Mouse (Mus musculus): ENCODE data around the gene Olfr1417. TPM values are rescaled to one million over a fixed set of nuclear protein-coding genes. Genes with fewer than 3 reads are reported as not detected.

Olfr1417 gene
- total RNA-seq, 2 experiments from 2014 or later: not detected

DNA sequence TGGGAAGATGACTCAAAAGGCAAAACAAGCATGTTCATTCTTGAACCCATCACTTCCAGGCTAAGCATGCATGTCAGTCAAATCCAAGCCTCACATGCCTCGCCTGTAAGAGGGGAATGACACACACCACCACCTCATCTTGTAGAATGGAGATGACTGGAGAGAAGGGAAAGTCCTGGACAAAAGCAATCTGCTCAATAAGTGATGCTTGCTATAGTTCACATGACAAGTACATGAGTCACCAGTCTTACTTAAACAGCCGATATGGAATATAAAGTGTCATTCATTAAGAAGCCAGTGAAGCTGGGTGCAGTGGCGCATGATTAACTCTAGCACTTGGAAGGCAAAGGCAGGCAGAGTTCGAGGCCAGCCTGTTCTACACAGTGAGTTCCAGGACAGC is 25.9 kb downstream of the Olfr1417 start:
- no peak for DNase-seq (ENCODE audit: low spot score in 2 of 2)
- intact Hi-C loops (cut with DNase I): no loop called here

- intact Hi-C loops (cut with DNase I): no loop called here
- DNase-seq (ENCODE audit: low spot score in 2 of 2): no peak
Measured at GRCm38 (mm10) chr19:11811688-11812365, 27.2 kb downstream of the Olfr1417 start.

- intact Hi-C loops (cut with DNase I): no loop called here
Measured at GRCm38 (mm10) chr19:11810856-11811255, 28.2 kb downstream of the Olfr1417 start.

DNA sequence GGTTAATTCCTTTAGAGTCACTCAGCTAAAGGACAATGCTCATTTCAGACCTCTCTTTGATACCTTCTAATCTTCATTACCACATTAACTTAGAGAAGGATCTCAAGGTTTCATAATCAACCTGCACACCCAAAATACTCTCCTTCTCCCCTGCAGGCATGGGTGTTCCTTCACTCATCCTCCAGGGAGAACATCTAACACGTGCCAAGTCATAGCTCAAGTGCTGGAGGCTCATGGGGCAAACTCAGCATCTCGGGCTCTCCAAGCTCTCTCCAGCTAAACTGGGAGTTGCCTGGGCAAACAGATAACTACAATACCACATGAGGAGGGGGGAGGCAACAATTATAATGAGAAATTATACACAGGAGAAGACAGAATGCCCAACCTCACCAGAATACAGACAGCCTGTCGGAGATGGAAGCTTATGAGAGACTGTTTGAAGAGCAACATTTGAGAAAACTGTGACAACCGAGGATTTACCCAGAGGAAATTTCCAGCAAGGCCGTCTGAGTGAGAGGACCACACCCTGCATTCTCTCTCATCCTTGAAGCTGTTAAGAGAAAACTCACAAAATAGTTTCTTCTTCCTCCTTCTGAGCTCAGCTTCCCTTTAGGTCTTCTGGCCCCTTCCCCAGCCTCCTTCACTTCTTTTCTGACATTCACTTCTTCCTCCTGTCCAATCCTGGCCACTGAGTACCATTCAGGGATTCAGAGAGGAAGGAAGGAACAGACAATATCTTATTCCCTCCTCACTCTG is 28.8 kb downstream of the Olfr1417 start:
- intact Hi-C loops (cut with DNase I): no loop called here
- no peak for DNase-seq (ENCODE audit: low spot score in 2 of 2)

More at GRCm38 (mm10) chr19:11810856-11811255, 28.2 kb downstream of the Olfr1417 start:
- DNase-seq (ENCODE audit: low spot score in 2 of 2): no peak

DNA sequence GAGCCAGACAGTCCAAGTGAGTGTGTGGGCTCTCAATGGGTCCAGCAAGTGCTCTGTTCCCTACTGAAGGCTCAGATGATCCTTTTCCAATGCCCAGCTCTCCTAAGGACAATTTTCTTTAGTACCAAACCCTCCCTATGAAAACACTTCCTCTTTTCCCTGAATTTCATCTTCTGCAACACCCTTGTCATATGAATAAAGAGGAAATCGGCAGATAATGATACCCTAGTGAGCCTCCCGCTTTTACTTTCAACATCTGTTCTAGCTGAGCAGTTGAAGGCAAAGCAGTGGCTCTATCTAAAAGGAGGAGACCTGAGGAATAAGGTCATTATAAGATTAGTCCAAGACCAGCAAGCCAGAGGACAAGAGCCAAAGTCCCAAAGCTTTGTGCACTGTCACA is 30.6 kb downstream of the Olfr1417 start:
- intact Hi-C loops (cut with DNase I): no loop called here

DNA sequence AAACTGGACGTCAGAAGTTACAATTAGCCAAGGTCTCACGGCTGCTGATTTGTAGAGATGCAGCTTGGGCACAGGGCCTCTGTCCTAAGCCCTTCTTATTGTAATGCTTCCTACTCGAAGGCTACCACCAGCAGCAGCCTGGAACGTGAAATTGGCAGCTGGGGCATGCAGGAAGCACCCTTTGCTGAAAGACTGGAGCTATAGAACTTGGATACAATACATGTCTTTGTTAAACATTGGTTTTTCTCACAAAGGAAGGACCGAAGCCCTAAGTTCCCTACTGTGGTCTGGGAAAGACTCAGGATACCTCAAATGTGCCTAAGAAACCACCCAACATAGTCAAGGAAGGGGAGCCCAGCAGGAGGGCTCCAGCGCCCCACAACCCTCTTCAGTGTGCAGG is 31.2 kb downstream of the Olfr1417 start:
- intact Hi-C loops (cut with DNase I): no loop called here
- no peak for DNase-seq (ENCODE audit: low spot score in 2 of 2)

More for the DNA sequence above, 30.6 kb downstream of the Olfr1417 start:
- no peak for DNase-seq (ENCODE audit: low spot score in 2 of 2)

- intact Hi-C loops (cut with DNase I): no loop called here
Measured at GRCm38 (mm10) chr19:11807251-11807650, 31.8 kb downstream of the Olfr1417 start.

DNA sequence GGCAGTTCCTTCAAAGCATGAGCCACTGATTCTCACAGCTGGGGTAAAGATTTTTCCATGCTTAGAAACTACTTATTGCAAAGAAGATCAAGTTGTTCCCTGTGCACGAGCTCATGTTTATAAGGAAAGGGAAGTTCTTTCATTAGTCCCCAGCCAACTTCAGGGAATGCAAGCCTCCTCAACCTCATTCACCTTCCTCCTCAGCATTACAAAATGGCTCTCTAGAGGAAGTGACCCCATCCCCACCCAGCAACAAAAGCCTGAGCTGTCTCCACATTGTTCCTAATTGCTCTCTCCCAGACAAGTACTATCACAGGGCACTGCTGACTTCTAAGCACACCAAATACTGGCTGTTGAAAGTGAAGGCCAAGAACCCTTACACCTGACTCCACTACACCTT is 34.6 kb downstream of the Olfr1417 start:
- intact Hi-C loops (cut with DNase I): no loop called here
- DNase-seq (ENCODE audit: low spot score in 2 of 2): no peak

More at GRCm38 (mm10) chr19:11807251-11807650, 31.8 kb downstream of the Olfr1417 start:
- no peak for DNase-seq (ENCODE audit: low spot score in 2 of 2)

- DNase-seq (ENCODE audit: low spot score in 2 of 2): no peak
- intact Hi-C loops (cut with DNase I): no loop called here
Measured at GRCm38 (mm10) chr19:11800531-11801315, 38.3 kb downstream of the Olfr1417 start.

DNA sequence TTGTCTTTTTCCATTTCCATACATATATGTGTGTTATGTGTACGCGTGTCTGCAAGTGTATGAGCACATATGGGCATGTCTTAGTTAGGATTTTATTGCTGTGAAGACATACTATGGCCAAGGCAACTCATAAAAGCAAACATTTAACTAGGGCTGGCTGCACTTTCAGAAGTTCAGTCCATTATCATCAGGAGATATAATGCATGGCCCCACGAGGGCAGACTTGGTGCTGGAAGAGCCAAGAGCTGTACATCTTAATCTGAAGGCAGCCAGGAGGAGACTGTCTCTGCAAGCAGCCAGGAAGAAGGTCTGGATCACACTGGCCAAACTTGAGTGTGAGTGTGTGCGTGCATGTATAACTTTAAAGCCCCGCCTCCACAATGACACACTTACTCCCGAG is 44.6 kb downstream of the Olfr1417 start:
- no peak for DNase-seq (ENCODE audit: low spot score in 2 of 2)
- intact Hi-C loops (cut with DNase I): no loop called here

- DNase-seq (ENCODE audit: low spot score in 2 of 2): no peak
- intact Hi-C loops (cut with DNase I): no loop called here
Measured at GRCm38 (mm10) chr19:11793741-11794359, 45.2 kb downstream of the Olfr1417 start.

DNA sequence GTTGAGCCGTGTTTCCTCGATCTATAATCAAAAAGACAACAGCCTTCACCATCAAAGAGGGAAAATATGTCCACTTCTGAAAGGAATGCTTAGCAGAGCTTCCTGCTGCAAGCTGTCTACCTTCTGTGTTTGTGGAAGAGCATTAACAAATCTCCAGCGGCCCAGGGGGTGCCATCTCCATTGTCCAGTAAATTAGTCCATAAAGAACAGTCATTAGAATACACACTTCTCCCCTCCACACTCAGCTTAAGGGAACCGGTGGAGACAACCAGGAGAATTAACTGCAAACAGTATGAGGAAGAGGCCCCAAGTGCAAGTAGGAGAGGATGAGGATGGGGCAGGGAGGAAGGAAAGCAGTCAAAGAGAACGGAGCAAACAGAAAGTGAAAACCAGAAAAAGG is 47.2 kb downstream of the Olfr1417 start:
- intact Hi-C loops (cut with DNase I): no loop called here
- no peak for DNase-seq (ENCODE audit: low spot score in 2 of 2)

DNA sequence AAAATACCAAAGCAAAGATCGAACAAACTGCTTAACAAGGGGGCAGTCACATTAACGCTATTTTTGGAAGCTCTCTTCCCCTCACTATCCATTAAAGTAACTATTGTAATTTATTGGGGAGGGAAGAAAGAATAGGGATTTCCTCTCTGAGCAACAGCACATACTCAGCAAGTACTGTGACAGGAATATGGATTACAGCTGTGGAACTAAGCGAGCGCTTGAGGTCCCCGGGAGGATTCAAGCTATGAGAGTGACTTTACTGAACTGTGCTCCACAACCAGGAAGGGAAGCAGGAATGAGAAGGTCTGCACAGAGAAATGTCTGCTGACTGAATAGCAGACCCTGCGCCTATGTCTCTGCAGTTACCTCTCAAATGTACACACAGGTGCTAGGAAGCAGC is 50.1 kb downstream of the Olfr1417 start:
- intact Hi-C loops (cut with DNase I): no loop called here
- DNase-seq (ENCODE audit: low spot score in 2 of 2): no peak

GRCm38 (mm10) chr19:11787826-11788225 is 51.2 kb downstream of the Olfr1417 start:
- intact Hi-C loops (cut with DNase I): no loop called here
- DNase-seq (ENCODE audit: low spot score in 2 of 2): no peak

DNA sequence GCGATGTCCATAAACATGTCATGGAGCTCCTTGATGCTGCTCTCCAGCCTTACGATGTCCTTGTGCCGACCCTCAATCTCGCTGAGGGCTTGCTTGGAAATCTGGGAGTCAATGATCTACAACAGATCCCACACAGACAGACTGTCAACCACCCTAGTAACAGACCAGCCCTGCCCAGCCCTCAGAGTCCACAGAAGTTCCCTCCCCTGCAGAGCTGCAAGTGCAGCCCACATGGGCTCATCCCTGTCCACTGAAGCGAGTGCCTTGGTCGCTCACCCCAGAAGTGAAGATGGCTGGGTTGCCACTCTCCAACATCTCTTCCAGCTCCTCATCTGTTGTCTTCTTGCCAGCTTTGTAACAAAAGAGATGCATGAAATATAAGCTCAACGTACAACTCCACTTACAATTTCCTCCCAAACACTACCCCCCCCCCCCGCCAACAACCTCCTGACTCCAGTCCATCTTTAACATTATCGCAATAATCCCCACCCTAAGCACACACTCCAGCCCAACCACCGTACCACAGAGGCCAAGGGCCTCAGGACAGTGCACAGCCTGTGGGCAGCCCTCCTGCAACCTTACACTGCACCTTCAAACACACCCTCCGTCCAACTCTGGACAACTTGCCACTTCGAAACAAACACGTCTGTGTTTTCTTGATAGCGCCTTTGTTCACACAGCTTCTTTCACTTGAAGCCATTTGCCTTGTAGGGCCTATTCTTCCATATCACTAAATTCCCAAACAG is 53.4 kb downstream of the Olfr1417 start:
- DNase-seq (ENCODE audit: low spot score in 2 of 2): no peak
- intact Hi-C loops (cut with DNase I): no loop called here

DNA sequence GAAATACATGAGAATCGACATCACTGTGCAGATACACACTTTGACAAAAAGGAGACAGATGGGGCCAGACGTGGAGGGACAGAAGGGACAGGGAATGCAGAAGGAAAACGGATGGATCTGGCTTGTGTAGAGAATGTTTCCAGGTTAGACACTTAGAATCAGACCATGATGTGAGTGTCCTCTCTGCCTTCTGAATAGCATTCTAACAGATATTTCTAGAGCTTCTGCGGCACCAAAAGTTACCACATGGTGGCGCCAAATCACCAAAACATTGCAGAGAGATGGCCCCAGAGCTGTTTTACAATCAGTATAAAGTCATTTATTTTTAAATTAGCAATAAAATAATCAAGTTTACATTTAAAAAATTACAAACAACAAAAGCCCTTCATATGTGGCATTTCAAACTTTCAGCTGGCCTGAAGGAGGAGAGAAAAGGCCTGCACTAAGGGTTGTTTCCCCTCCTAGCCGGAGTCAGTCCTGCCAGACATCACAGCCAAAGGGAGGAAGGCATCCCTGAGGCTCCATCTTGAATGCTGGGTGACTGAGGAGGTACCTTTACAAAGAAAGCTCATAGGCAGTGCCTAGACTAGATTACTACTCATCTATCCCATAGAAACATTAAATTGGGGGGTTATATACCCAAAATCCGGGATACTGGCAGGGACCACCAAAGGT is 61.7 kb downstream of the Olfr1417 start:
- intact Hi-C loops (cut with DNase I): loop anchor here (2.0 to 5.0 kb wide), 3 partner anchors 41 to 230 kb away; partner anchors contain the start of genes Patl1 and Stx3
- peak; percentile 71 to 79 for DNase-seq (ENCODE audit: low spot score in 2 of 2)
